Mouse (Mus musculus): ENCODE data around the gene Prkca.

- TF ChIP-seq MAX (IDR thresholded peaks at IDR 0.05) (no peak), CTCF (IDR thresholded peaks at IDR 0.05; ENCODE audit: control insufficient read depth, insufficient read depth, insufficient read length) (no peak)
Observed at GRCm38 (mm10) chr11:108360983-108361382, 17.3 kb upstream of the Prkca start.
